Mouse (Mus musculus) neural tube, embryonic 11.5 days (tissue): ENCODE measurements around the gene Adh6a. TPM values are rescaled to one million over a fixed set of nuclear protein-coding genes. Genes with fewer than 3 reads are reported as not detected.
"Not testable (repeated sequence)": the region's sequence is repeated elsewhere in the genome, so short reads cannot be mapped to it uniquely, and the experiment has no call there.

Experiments
- ATAC-seq: fragments of 200-750 bp; cut with Nextera tagmentation; 2 replicates; pipeline ENCODE4 v1.8.0; 2017; ENCODE audit warnings: moderate number of reproducible peaks, mild to moderate bottlenecking, moderate TSS enrichment, moderate library complexity; ENCODE audit not compliant: insufficient read depth, low FRiP score, low TSS enrichment
- DNase-seq: peaks from one replicate; pipeline ENCODE4 v3.0.0-alpha.2; 2015; ENCODE audit warnings: low spot score
- H3K27ac ChIP-seq: fragments of 300-500 bp; sonication (generic); 2 replicates; pipeline ENCODE4 v1.5.1; 2014; ENCODE audit warnings: low read depth, mild to moderate bottlenecking, low read length
- H3K27me3 ChIP-seq: fragments of 300-500 bp; sonication (generic); 2 replicates; pipeline ENCODE4 v1.6.1; 2014; ENCODE audit warnings: mild to moderate bottlenecking, low read length, mixed read lengths; ENCODE audit not compliant: control insufficient read depth, insufficient read depth
- H3K36me3 ChIP-seq: fragments of 300-500 bp; sonication (generic); 2 replicates; pipeline ENCODE4 v1.6.1; 2014; ENCODE audit warnings: mild to moderate bottlenecking, low read length, moderate library complexity, mixed read lengths; ENCODE audit not compliant: control insufficient read depth, insufficient read depth
- H3K4me1 ChIP-seq: fragments of 300-500 bp; sonication (generic); 2 replicates; pipeline ENCODE4 v1.6.1; 2014; ENCODE audit warnings: low read length, mixed read lengths; ENCODE audit not compliant: control insufficient read depth, insufficient read depth
- H3K4me2 ChIP-seq: fragments of 300-500 bp; sonication (generic); 2 replicates; pipeline ENCODE4 v1.6.1; 2014; ENCODE audit warnings: low read depth, mild to moderate bottlenecking, moderate library complexity
- H3K4me3 ChIP-seq: fragments of 300-500 bp; sonication (generic); 2 replicates; pipeline ENCODE4 v1.5.1; 2014; ENCODE audit warnings: low read depth, low read length
- H3K9ac ChIP-seq: fragments of 300-500 bp; sonication (generic); 2 replicates; pipeline ENCODE4 v1.6.1; 2014; ENCODE audit warnings: mild to moderate bottlenecking, low read length
- H3K9me3 ChIP-seq: fragments of 300-500 bp; sonication (generic); 2 replicates; pipeline ENCODE4 v1.6.1; 2016; ENCODE audit warnings: low read length; ENCODE audit not compliant: control insufficient read depth
- WGBS: fragments of 180-500 bp; shearing (Covaris S2); extraction: QIAGEN DNeasy Blood & Tissue Kit; methylation state at CpG from one replicate; pipeline ENCODE4 v1.1.7; 2014; 5-methylcytosine and 5-hydroxymethylcytosine counted together
- polyA plus RNA-seq: library from polyadenylated mRNA; unstranded; fragments of >200 nt; fragmentation: Nextera tagmentation; extraction: Ambion mirVana; gene quantifications from 2 replicates; pipeline ENCODE4 v1.2.1, GENCODE M21; 2014

The Adh6a gene
- polyA plus RNA-seq, 1 experiment from 2014 or later = not detected

DNA sequence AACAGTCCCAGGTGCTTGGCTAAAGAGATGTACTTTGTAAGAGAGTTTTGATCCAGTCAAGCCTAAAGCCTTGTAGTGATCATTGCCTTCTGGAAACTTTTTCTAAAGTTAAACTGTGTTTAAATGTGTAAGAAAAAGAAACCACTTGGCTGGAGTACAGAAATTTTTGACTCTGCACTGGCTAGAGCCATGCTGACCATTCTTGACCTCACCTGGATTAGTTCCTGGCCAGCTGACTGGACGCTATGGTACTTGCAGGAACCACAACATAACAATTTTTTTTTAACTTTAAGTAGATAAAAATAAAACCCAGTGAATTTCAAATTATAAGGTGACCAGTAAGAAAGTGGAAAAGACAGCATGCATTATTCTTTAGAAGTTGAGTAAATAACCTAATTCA lies 56.5 kb downstream of the Adh6a start:
- DNase-seq = no peak
- Histone ChIP-seq H3K27me3 (no peaks in the 10 kb centered on the region), H3K4me2 (no peak overlapping the region), H3K36me3 (no peaks in the 10 kb centered on the region), H3K27ac (no peak overlapping the region), H3K9me3 (no peaks in the 10 kb centered on the region), H3K9ac (no peak overlapping the region), H3K4me3 (no peak overlapping the region), H3K4me1 (no peaks in the 10 kb centered on the region)
- ATAC-seq = no peak
- WGBS = 90% methylated on average over 1 of the region's 1 CpGs

DNA sequence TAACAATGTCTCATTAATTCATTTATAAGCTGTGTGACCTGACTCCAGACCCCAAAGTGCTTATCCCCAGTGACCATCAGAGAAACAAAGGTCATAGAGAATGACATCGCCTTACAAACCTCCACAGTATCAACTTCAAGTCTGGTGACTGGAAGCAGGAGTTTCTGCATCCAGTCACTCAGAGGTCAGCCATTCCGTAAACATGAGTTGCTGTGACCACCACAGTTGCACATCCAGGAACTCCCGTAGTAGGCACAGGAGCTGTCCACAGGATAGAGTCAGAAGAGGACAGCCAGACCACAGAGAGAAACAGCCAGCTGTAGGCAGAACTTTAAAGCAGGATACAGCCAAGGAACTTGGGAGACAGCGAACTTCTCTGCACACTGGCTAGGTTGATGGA lies 57.2 kb downstream of the Adh6a start:
- not testable (repeated sequence) for H3K27ac ChIP-seq
- 75% methylated on average over 4 of the region's 4 CpGs for WGBS

DNA sequence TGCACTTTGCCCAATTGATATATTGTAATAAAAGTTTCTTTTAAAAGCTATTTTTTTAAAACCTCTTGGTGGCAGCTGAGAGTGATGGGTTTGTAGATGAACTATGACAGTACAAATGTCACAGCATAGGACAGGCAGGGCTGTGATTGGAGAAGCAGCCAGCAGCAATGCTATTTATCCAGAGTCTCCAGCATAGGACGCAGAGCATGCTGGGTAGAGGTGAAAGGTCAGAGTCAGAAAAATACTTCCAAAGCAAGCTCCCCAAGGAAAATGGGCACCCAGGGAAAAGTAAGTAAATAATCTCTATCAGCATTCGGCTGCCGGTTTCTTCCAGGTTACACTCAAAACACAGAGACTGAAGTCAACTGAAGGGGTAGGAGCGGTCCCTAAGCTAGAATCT lies 60.8 kb downstream of the Adh6a start:
- ATAC-seq (no peak), DNase-seq (no peak)
- Histone ChIP-seq H3K9ac (no peak overlapping the region), H3K9me3 (no peaks in the 10 kb centered on the region), H3K27ac (no peak overlapping the region), H3K36me3 (no peaks in the 10 kb centered on the region), H3K4me3 (no peak overlapping the region), H3K4me1 (no peaks in the 10 kb centered on the region), H3K27me3 (no peaks in the 10 kb centered on the region), H3K4me2 (no peak overlapping the region)
- 51% methylated on average over 4 of the region's 4 CpGs for WGBS

More for the DNA sequence above, 57.2 kb downstream of the Adh6a start:
- not testable (repeated sequence) for H3K36me3 ChIP-seq, ATAC-seq, H3K4me1 ChIP-seq, DNase-seq, H3K9me3 ChIP-seq, H3K4me2 ChIP-seq, H3K4me3 ChIP-seq, H3K9ac ChIP-seq, H3K27me3 ChIP-seq

GRCm38 (mm10) chr3:138375148-138375547 lies 62.1 kb downstream of the Adh6a start:
- no peak overlapping the region for H3K27ac ChIP-seq
- ATAC-seq (no peak), DNase-seq (no peak)
- no peaks in the 10 kb centered on the region for H3K4me1 ChIP-seq
- H3K9ac ChIP-seq = no peak overlapping the region
- H3K4me3 ChIP-seq = no peak overlapping the region
- no peaks in the 10 kb centered on the region for H3K9me3 ChIP-seq
- no peak overlapping the region for H3K4me2 ChIP-seq
- 82% methylated on average over 2 of the region's 2 CpGs for WGBS
- H3K36me3 ChIP-seq = no peaks in the 10 kb centered on the region
- no peaks in the 10 kb centered on the region for H3K27me3 ChIP-seq

Other genes starting within 250 kb of the Adh6a start
- 0.21 and 0.42 TPM in 2 replicates for gene 1110002E22Rik, start 248.2 kb upstream of the Adh6a start, polyA plus RNA-seq
- gene Gm5105, start 245.9 kb upstream of the Adh6a start, polyA plus RNA-seq = not detected in 2 replicates
- 13.8 and 17.0 TPM in 2 replicates for gene Trmt10a, start 169.8 kb upstream of the Adh6a start, polyA plus RNA-seq
- gene Mttp, start 168.3 kb upstream of the Adh6a start, polyA plus RNA-seq = 7.5 and 7.8 TPM in 2 replicates
- not detected in 2 replicates for gene 4930579F01Rik, start 119.5 kb upstream of the Adh6a start, polyA plus RNA-seq
- 0.13 TPM in 1 of 2 replicates, not detected in the other for gene Adh7, start 95.5 kb upstream of the Adh6a start, polyA plus RNA-seq
- 1.9 and 2.1 TPM in 2 replicates for gene Adh1, start 52.3 kb upstream of the Adh6a start, polyA plus RNA-seq
- gene Adh6b, start 28.5 kb downstream of the Adh6a start, polyA plus RNA-seq = 0.53 and 0.68 TPM in 2 replicates
- not detected in 2 replicates for gene Adh4, start 102.2 kb downstream of the Adh6a start, polyA plus RNA-seq
- gene Adh5, start 129.8 kb downstream of the Adh6a start, polyA plus RNA-seq = 248 and 254 TPM in 2 replicates
- 69.0 and 69.6 TPM in 2 replicates for gene Metap1, start 176.2 kb downstream of the Adh6a start, polyA plus RNA-seq
- gene Eif4e, start 212.9 kb downstream of the Adh6a start, polyA plus RNA-seq = 458 and 468 TPM in 2 replicates